Mouse (Mus musculus) cerebellum, adult 11-12 months (tissue): ENCODE results near the gene Pigu.
A peak's percentile ranks its signal among the peaks of the same experiment; 100 is the strongest.

ENCODE experiments used
- DNase-seq: peaks from one replicate; pipeline ENCODE4 v3.0.0; 2022

The Pigu gene

GRCm38 (mm10) chr2:155357686-155358399 lies 613 bp upstream of the Pigu start:
- no peak for DNase-seq

- DNase-seq = no peak
Measured at GRCm38 (mm10) chr2:155354402-155354801, 2.8 kb downstream of the Pigu start.

GRCm38 (mm10) chr2:155346670-155347069 lies 10.6 kb downstream of the Pigu start:
- no peak for DNase-seq

GRCm38 (mm10) chr2:155340166-155340565 lies 17.1 kb downstream of the Pigu start:
- DNase-seq = no peak

- no peak for DNase-seq
Measured at GRCm38 (mm10) chr2:155336254-155336653, 21.0 kb downstream of the Pigu start.

GRCm38 (mm10) chr2:155335231-155335630 lies 22.0 kb downstream of the Pigu start:
- DNase-seq = no peak

GRCm38 (mm10) chr2:155333421-155333820 lies 23.8 kb downstream of the Pigu start:
- DNase-seq = no peak

- no peak for DNase-seq
Measured at GRCm38 (mm10) chr2:155331351-155331750, 25.9 kb downstream of the Pigu start.

GRCm38 (mm10) chr2:155330811-155331210 lies 26.4 kb downstream of the Pigu start:
- DNase-seq = no peak

GRCm38 (mm10) chr2:155329707-155330106 lies 27.5 kb downstream of the Pigu start:
- DNase-seq = no peak

- DNase-seq = no peak
Measured at GRCm38 (mm10) chr2:155328906-155329305, 28.3 kb downstream of the Pigu start.

- DNase-seq = no peak
Measured at GRCm38 (mm10) chr2:155327906-155328305, 29.3 kb downstream of the Pigu start.

GRCm38 (mm10) chr2:155326001-155326400 lies 31.2 kb downstream of the Pigu start:
- no peak for DNase-seq

GRCm38 (mm10) chr2:155320596-155320995 lies 36.6 kb downstream of the Pigu start:
- DNase-seq = no peak

- DNase-seq = no peak
Measured at GRCm38 (mm10) chr2:155318618-155319017, 38.6 kb downstream of the Pigu start.

- DNase-seq = no peak
Measured at GRCm38 (mm10) chr2:155313671-155314070, 43.6 kb downstream of the Pigu start.

GRCm38 (mm10) chr2:155308936-155309592 lies 48.2 kb downstream of the Pigu start:
- no peak for DNase-seq

- no peak for DNase-seq
Measured at GRCm38 (mm10) chr2:155299563-155299962, 57.7 kb downstream of the Pigu start.

- DNase-seq = no peak
Measured at GRCm38 (mm10) chr2:155295453-155295852, 61.8 kb downstream of the Pigu start.

GRCm38 (mm10) chr2:155293946-155294345 lies 63.3 kb downstream of the Pigu start:
- DNase-seq = no peak

GRCm38 (mm10) chr2:155293382-155293781 lies 63.8 kb downstream of the Pigu start:
- peak; percentile 67 for DNase-seq

GRCm38 (mm10) chr2:155290066-155290465 lies 67.2 kb downstream of the Pigu start:
- DNase-seq = no peak

- DNase-seq = no peak
Measured at GRCm38 (mm10) chr2:155287456-155288250, 69.6 kb downstream of the Pigu start.

GRCm38 (mm10) chr2:155285744-155286143 lies 71.5 kb downstream of the Pigu start:
- no peak for DNase-seq
